Mouse (Mus musculus) MEL (cell line): ENCODE results near the gene Cbfa2t2. TPM values are rescaled to one million over a fixed set of nuclear protein-coding genes. Genes with fewer than 3 reads are reported as not detected.

Experiments used
- DNase-seq: peaks from one replicate; pipeline ENCODE4 v3.0.0; 2011; ENCODE audit warnings: low read depth, low spot score
- H3K27ac ChIP-seq: 2 replicates; pipeline ENCODE4 v1.5.1; 2012; ENCODE audit warnings: low read depth, mild to moderate bottlenecking, control low read depth, low read length, moderate library complexity; ENCODE audit not compliant: control insufficient read depth
- H3K27me3 ChIP-seq, 2 experiments: fragments of 150-350 bp in 1 of 2; sonication (generic) in 1 of 2; 2 replicates each; pipeline ENCODE4 v1.6.1; 2012; ENCODE audit warnings: low read length in 2 of 2, mild to moderate bottlenecking in 2 of 2, improper control_type of control experiment in 1 of 2, moderate library complexity in 1 of 2; ENCODE audit not compliant: insufficient read depth in 2 of 2, control insufficient read depth in 1 of 2
- H3K36me3 ChIP-seq, 2 experiments: 2 replicates each; pipeline ENCODE4 v1.6.1; 2012 to 2014; ENCODE audit warnings: low read length in 2 of 2, improper control_type of control experiment in 1 of 2, inconsistent platforms in 1 of 2, mild to moderate bottlenecking in 1 of 2; ENCODE audit not compliant: insufficient read depth in 2 of 2, control insufficient read depth in 1 of 2
- H3K4me1 ChIP-seq, 2 experiments: fragments of 150-350 bp in 1 of 2; sonication (generic) in 1 of 2; 2 replicates each; pipeline ENCODE4 v1.6.1; 2012; ENCODE audit warnings: low read length in 2 of 2, improper control_type of control experiment in 1 of 2, mild to moderate bottlenecking in 1 of 2; ENCODE audit not compliant: insufficient read depth in 2 of 2, control insufficient read depth in 1 of 2
- H3K4me3 ChIP-seq, 2 experiments: fragments of 150-350 bp in 1 of 2; sonication (generic) in 1 of 2; 2 replicates each; pipeline ENCODE4 v1.5.1; 2012; ENCODE audit warnings: low read depth in 2 of 2, low read length in 2 of 2, mild to moderate bottlenecking in 2 of 2, moderate library complexity in 2 of 2, control low read depth in 1 of 2, improper control_type of control experiment in 1 of 2; ENCODE audit not compliant: control insufficient read depth in 1 of 2, insufficient read depth in 1 of 2
- H3K79me2 ChIP-seq: 2 replicates; pipeline ENCODE4 v1.6.1; 2012; ENCODE audit warnings: mild to moderate bottlenecking, low read length, moderate library complexity; ENCODE audit not compliant: control insufficient read depth, poor library complexity, insufficient read depth
- H3K9ac ChIP-seq: 2 replicates; pipeline ENCODE4 v1.6.1; 2012; ENCODE audit warnings: low read depth, mild to moderate bottlenecking, control low read depth, low read length, moderate library complexity; ENCODE audit not compliant: control insufficient read depth, poor library complexity, severe bottlenecking
- H3K9me3 ChIP-seq: fragments of 150-350 bp; sonication (generic); replicated peaks from 2 replicates; pipeline ENCODE4 v1.6.1; 2012; ENCODE audit warnings: mild to moderate bottlenecking, low read length, improper control_type of control experiment, moderate library complexity; ENCODE audit not compliant: insufficient read depth
- BHLHE40 ChIP-seq: IDR thresholded peaks from 2 replicates; pipeline ENCODE4 v1.6.1; 2012; ENCODE audit warnings: low read depth, mild to moderate bottlenecking, inconsistent platforms, low read length, improper control_type of control experiment, borderline replicate concordance
- CHD1 ChIP-seq: IDR thresholded peaks from 2 replicates; pipeline ENCODE4 v1.6.1; 2012; ENCODE audit warnings: low read depth, mild to moderate bottlenecking, inconsistent platforms, low read length, improper control_type of control experiment
- CHD2 ChIP-seq: IDR thresholded peaks from 2 replicates; pipeline ENCODE4 v1.6.1; 2011; ENCODE audit warnings: low read length, improper control_type of control experiment
- EP300 ChIP-seq, 2 experiments: IDR thresholded peaks; 2 replicates each; pipeline ENCODE4 v1.6.1; 2011; ENCODE audit warnings: improper control_type of control experiment in 2 of 2, low read length in 2 of 2, low read depth in 1 of 2, mild to moderate bottlenecking in 1 of 2
- ETS1 ChIP-seq: IDR thresholded peaks from 2 replicates; pipeline ENCODE4 v1.6.1; 2012; ENCODE audit warnings: low read depth, mild to moderate bottlenecking, inconsistent platforms, low read length, improper control_type of control experiment, moderate library complexity
- GATA1 ChIP-seq: IDR thresholded peaks from 2 replicates; pipeline ENCODE4 v1.6.1; 2011; ENCODE audit warnings: low read depth, low read length, improper control_type of control experiment
- KAT2A ChIP-seq: conservative IDR thresholded peaks from 2 replicates; pipeline ENCODE4 v1.6.1; 2012; ENCODE audit warnings: low read depth, low read length, improper control_type of control experiment, inconsistent platforms
- MAFK ChIP-seq: IDR thresholded peaks from 2 replicates; pipeline ENCODE4 v1.6.1; 2011; ENCODE audit warnings: low read depth, mild to moderate bottlenecking, low read length, improper control_type of control experiment, borderline replicate concordance
- MAX ChIP-seq: IDR thresholded peaks from 2 replicates; pipeline ENCODE4 v1.6.1; 2011; ENCODE audit warnings: low read length, improper control_type of control experiment
- MXI1 ChIP-seq: IDR thresholded peaks from 2 replicates; pipeline ENCODE4 v1.6.1; 2011; ENCODE audit warnings: mild to moderate bottlenecking, low read depth, low read length, improper control_type of control experiment
- MYB ChIP-seq: IDR thresholded peaks from 2 replicates; pipeline ENCODE4 v1.6.1; 2011; ENCODE audit warnings: mild to moderate bottlenecking, low read depth, low read length, improper control_type of control experiment
- MYC ChIP-seq: IDR thresholded peaks from 2 replicates; pipeline ENCODE4 v1.6.1; 2011; ENCODE audit warnings: low read depth, mild to moderate bottlenecking, low read length, improper control_type of control experiment, moderate library complexity
- NELFE ChIP-seq: IDR thresholded peaks from 2 replicates; pipeline ENCODE4 v1.6.1; 2011; ENCODE audit warnings: low read depth, low read length, improper control_type of control experiment
- RCOR1 ChIP-seq: IDR thresholded peaks from 2 replicates; pipeline ENCODE4 v1.6.1; 2012; ENCODE audit warnings: low read depth, mild to moderate bottlenecking, inconsistent platforms, low read length, improper control_type of control experiment
- SIN3A ChIP-seq: IDR thresholded peaks from 2 replicates; pipeline ENCODE4 v1.6.1; 2012; ENCODE audit warnings: low read length, improper control_type of control experiment, inconsistent platforms
- TAL1 ChIP-seq: IDR thresholded peaks from 2 replicates; pipeline ENCODE4 v1.6.1; 2012; ENCODE audit warnings: mild to moderate bottlenecking, inconsistent platforms, low read length, moderate library complexity, mixed read lengths
- USF1 ChIP-seq: IDR thresholded peaks from 2 replicates; pipeline ENCODE4 v1.6.1; 2014; ENCODE audit warnings: low read depth, mild to moderate bottlenecking, inconsistent platforms, low read length, improper control_type of control experiment, moderate library complexity
- USF2 ChIP-seq, 2 experiments: IDR thresholded peaks; 2 replicates each; pipeline ENCODE4 v1.6.1; 2011 to 2012; ENCODE audit warnings: improper control_type of control experiment in 2 of 2, low read length in 2 of 2, borderline replicate concordance in 1 of 2, inconsistent platforms in 1 of 2, low read depth in 1 of 2, mild to moderate bottlenecking in 1 of 2; ENCODE audit not compliant: insufficient read depth in 1 of 2
- ZC3H11A ChIP-seq: IDR thresholded peaks from 2 replicates; pipeline ENCODE4 v1.6.1; 2012; ENCODE audit warnings: low read depth, mild to moderate bottlenecking, inconsistent platforms, low read length, improper control_type of control experiment
- polyA plus RNA-seq, 2 experiments: library from polyadenylated mRNA; stranded (reverse) in 1 of 2; unstranded in 1 of 2; fragments of >175 nt in 1 of 2; fragments of >200 nt in 1 of 2; gene quantifications; 2 replicates each; pipeline versions ENCODE4 v1.2.1 to v1.2.4; 2012; ENCODE audit warnings: low replicate concordance in 2 of 2, low read depth in 1 of 2; ENCODE audit not compliant: insufficient read length in 2 of 2, insufficient read depth in 1 of 2, missing spikeins in 1 of 2
- total RNA-seq: library from RNA; depleted of rRNA; stranded (reverse); fragments of 300-350 nt; gene quantifications from 2 replicates; pipeline ENCODE4 v1.2.3, GENCODE M21; 2012

The Cbfa2t2 gene
- total and polyA plus RNA-seq, 3 experiments: 5.9 to 23.1 TPM; not detected in 1

DNA sequence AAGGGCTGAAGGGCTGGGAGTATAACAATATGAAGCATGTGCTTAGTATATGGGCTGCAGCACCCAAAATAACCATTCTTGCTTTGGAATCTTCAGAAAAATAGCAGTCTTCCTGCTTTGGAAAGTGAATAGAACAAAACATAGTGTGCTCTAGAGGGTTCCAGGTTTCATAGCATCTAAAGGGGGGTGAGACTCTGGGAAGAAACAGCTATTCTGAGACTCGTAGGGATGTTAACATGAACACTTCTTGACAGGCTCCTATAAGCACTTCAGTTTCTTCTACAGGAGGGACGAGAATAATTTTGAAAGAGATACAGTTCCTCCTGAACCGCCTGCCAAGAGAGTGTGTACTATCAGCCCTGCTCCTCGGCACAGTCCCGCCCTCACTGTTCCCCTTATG is 81.1 kb downstream of the Cbfa2t2 start:
- TF ChIP-seq SIN3A (no peak), MXI1 (no peak), RCOR1 (no peak), NELFE (no peak), CHD2 (no peak), CHD1 (no peak), KAT2A (no peak), MAX (no peak)
- Histone ChIP-seq H3K36me3 (peaks cover 0 to 10% of the 10 kb centered on the region in 2 experiments), H3K27ac (no peak overlapping the region)

DNA sequence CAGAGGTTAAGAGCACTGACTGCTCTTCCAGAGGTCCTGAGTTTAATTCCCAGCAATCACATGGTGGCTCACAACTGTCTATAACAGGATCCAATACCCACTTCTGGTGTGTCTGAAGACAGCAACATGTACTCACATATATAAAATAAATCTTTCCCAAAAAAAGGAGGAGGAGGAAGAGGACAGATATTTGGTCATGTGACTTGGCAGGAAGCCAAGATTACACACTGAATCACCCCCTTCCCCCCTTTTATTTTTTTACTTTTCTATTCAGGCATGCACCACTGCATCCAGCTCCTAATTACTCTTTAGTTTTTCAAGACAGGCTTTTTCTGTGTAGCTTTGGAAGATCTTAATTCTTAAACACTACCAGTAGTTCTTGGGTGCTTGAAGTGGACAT is 85.2 kb downstream of the Cbfa2t2 start:
- Histone ChIP-seq H3K4me3 (no peak overlapping the region), H3K9ac (no peak overlapping the region), H3K27me3 (no peaks in the 10 kb centered on the region), H3K27ac (no peak overlapping the region), H3K4me1 (peaks cover 2 to 12% of the 10 kb centered on the region in 2 experiments; a peak in 3 of 4 replicates), H3K79me2 (no peaks in the 10 kb centered on the region), H3K36me3 (peaks cover 2 to 19% of the 10 kb centered on the region in 2 experiments), H3K9me3 (no peaks in the 10 kb centered on the region)
- no peak for DNase-seq
- TF ChIP-seq USF1: peak; percentile 79
- TF ChIP-seq TAL1: no peak
- no peak for TF ChIP-seq ETS1
- peak in 1 of 2 experiments; percentile 37; a peak in 1 of 4 replicates for TF ChIP-seq USF2 (IDR thresholded peaks at IDR 0.05; ENCODE audit: borderline replicate concordance in 1 of 2, insufficient read depth in 1 of 2, low read depth in 1 of 2, low read length in 2 of 2)
- TF ChIP-seq MAX: no peak
- TF ChIP-seq BHLHE40: peak; percentile 54; the same call in 1 of the 2 replicates

More for the DNA sequence above, 81.1 kb downstream of the Cbfa2t2 start:
- Histone ChIP-seq H3K79me2 (no peaks in the 10 kb centered on the region), H3K9me3 (no peaks in the 10 kb centered on the region), H3K27me3 (no peaks in the 10 kb centered on the region), H3K4me3 (no peak overlapping the region), H3K9ac (no peak overlapping the region), H3K4me1 (peaks cover 0 to 7% of the 10 kb centered on the region in 2 experiments; a peak in 2 of 4 replicates)
- DNase-seq: no peak

DNA sequence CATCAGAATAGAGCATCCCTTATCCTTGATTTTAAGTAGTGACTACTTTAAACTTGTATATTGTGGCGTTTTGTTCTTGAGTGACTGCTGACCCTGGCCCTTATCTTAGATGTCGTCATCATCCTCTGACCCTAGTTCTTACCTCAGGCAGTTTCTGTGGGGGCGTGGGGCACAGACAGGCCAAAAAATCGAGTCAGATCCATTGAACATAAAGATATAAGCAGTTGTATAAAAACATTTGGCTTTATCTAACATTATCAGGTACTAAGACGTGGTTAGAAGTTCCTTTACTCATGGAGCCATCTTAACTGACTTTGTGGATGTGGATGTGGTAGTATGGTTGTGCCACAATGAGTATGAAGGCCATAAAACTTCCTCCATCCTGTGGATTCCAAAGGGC is 86.1 kb downstream of the Cbfa2t2 start:
- peak; percentile 35 for DNase-seq
- Histone ChIP-seq H3K36me3 (peaks cover 2 to 19% of the 10 kb centered on the region in 2 experiments), H3K27ac (peak overlapping the region; percentile 56), H3K4me1 (peaks cover 4 to 14% of the 10 kb centered on the region in 2 experiments), H3K9me3 (no peaks in the 10 kb centered on the region), H3K9ac (no peak overlapping the region), H3K79me2 (no peaks in the 10 kb centered on the region), H3K4me3 (no peak overlapping the region), H3K27me3 (no peaks in the 10 kb centered on the region)
- TF ChIP-seq ETS1 (0 out of 2 replicates have a peak, but pooled peaks have one; percentile 33), SIN3A (no peak), TAL1 (peak; percentile 41), MYC (no peak), ZC3H11A (no peak), MAFK (no peak), GATA1 (0 out of 2 replicates have a peak, but pooled peaks have one; percentile 17), MYB (0 out of 2 replicates have a peak, but pooled peaks have one; percentile 13), EP300 (IDR thresholded peaks at IDR 0.05; ENCODE audit: low read depth in 1 of 2, low read length in 2 of 2) (peak; percentile 53 to 62; a peak in 3 of 4 replicates)
- TF ChIP-seq, all 39 proteins: peak for 5
